Mouse (Mus musculus): ENCODE measurements around the gene Pip5k1a.
A peak's percentile ranks its signal among the peaks of the same experiment; 100 is the strongest.
"Not testable (repeated sequence)": the region's sequence is repeated elsewhere in the genome, so short reads cannot be mapped to it uniquely, and the experiment has no call there.

The Pip5k1a gene

GRCm38 (mm10) chr3:95106338-95107117 lies at the start of gene Pip5k1a:
TSS of gene Pip5k1a (minus strand) at chr3:95106930.
- peak; percentile 87 to 97 for DNase-seq (ENCODE audit: low spot score in 2 of 2)

GRCm38 (mm10) chr3:95153874-95154273 lies 47.1 kb upstream of the Pip5k1a start:
- no peak for DNase-seq (ENCODE audit: low spot score in 2 of 2)

- no peak for DNase-seq (ENCODE audit: low spot score in 2 of 2)
Measured at GRCm38 (mm10) chr3:95147924-95148323, 41.2 kb upstream of the Pip5k1a start.

DNA sequence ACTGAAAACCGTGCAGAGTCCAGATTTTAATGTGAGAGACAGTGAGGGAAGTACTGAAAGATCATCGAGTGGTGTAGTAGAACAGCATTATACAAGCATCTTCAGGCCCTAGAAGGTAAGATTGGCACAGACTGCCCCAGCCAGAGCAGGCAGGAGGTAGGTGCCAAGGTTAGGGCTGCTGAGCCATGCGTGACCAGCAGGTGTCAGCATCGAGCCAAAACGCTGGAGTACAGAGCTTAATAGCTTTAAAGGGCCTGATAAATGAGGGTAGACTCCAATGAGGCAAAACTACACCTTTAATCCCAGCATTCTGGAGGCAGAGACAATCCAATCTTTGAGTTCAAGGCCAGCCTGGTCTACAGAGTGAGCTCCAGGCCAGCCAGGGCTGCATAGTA lies 35.9 kb upstream of the Pip5k1a start:
- peak; percentile 81 to 85 for DNase-seq (ENCODE audit: low spot score in 2 of 2)

GRCm38 (mm10) chr3:95141952-95142616 lies 35.4 kb upstream of the Pip5k1a start, which contains the start of gene Tnfaip8l2:
TSS of gene Tnfaip8l2 (minus strand) at chr3:95142360.
- DNase-seq (ENCODE audit: low spot score in 2 of 2): no peak

DNA sequence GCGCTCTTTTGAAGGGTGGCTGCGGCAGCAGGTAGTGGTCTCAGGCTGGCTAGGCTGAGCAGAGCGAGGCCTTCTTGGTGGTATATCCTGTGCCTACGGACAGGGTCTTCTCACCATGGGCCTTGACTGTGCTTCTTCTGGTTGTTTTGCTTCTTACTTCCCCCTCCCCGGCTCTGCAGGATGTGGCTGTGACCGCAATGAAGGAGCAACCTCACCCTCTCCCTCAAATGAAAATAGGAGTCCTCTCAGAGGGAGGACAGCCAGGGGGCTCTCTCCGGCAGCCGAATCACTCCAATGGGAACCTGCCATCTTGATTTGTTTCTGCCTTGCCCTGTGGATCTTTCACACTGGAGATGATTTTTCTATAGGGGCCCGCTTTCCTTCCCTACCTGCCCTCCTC lies 34.7 kb upstream of the Pip5k1a start:
- DNase-seq (ENCODE audit: low spot score in 2 of 2): no peak

DNA sequence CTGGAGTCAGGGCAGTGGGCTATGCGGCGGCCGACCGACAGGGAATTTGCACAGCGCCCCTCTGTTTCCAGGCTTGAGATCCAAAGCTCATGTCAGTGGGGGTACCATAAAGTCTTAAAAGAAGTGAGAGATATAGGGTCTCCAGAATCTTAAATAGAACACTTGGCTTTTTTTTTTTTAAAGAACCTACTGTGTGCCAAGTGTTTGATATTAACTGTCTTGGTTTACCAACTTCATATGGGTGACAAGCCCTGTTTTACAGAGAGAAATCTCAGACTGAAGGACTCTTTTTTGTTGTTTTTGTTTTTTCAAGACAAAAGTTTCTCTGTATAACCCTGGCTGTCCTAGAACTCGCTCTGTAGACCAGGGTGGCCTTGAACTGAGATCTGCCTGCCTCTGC lies 34.1 kb upstream of the Pip5k1a start:
- DNase-seq (ENCODE audit: low spot score in 2 of 2): no peak

- DNase-seq (ENCODE audit: low spot score in 2 of 2): no peak
Measured at GRCm38 (mm10) chr3:95140289-95140595, 33.5 kb upstream of the Pip5k1a start.

- DNase-seq (ENCODE audit: low spot score in 2 of 2): no peak
Measured at GRCm38 (mm10) chr3:95139586-95140288, 33.0 kb upstream of the Pip5k1a start.

- DNase-seq (ENCODE audit: low spot score in 2 of 2): no peak
Measured at GRCm38 (mm10) chr3:95136336-95136735, 29.6 kb upstream of the Pip5k1a start.

GRCm38 (mm10) chr3:95135433-95136052 lies 28.8 kb upstream of the Pip5k1a start:
- DNase-seq (ENCODE audit: low spot score in 2 of 2): no peak

DNA sequence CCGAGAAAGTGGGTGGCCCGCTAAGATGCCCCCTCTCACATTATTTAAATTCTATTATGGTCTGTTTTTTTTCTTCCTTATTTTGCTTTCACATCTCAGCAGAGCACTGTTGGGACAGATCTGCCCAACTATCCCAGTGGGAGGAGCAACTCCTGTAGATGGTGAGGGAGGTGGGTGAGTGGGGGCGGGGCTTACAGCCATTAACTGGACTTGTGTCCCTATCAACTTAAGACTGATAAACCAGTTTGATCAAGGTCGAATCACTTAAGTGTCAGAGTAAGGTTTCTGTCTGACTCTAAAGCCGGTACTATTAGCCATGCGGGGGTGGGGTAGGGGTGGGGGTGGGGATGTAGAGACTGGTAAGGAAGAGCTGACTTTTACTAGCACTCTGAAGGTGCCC lies 28.3 kb upstream of the Pip5k1a start:
- no peak for DNase-seq (ENCODE audit: low spot score in 2 of 2)

- not testable (repeated sequence) for DNase-seq (ENCODE audit: low spot score in 2 of 2)
Measured at GRCm38 (mm10) chr3:95134133-95134532, 27.4 kb upstream of the Pip5k1a start.

- DNase-seq (ENCODE audit: low spot score in 2 of 2): peak; percentile 70 to 82
Measured at GRCm38 (mm10) chr3:95133680-95134101, 27.0 kb upstream of the Pip5k1a start, which contains the start of the genes Scnm1 and Lysmd1. TSS of gene Scnm1 (minus strand) at chr3:95134011. TSS of gene Lysmd1 (plus strand) at chr3:95134088.

GRCm38 (mm10) chr3:95133176-95133575 lies 26.4 kb upstream of the Pip5k1a start:
- no peak for DNase-seq (ENCODE audit: low spot score in 2 of 2)

GRCm38 (mm10) chr3:95132389-95132788 lies 25.7 kb upstream of the Pip5k1a start:
- DNase-seq (ENCODE audit: low spot score in 2 of 2): not testable (repeated sequence)

- no peak for DNase-seq (ENCODE audit: low spot score in 2 of 2)
Measured at GRCm38 (mm10) chr3:95130081-95130480, 23.4 kb upstream of the Pip5k1a start.

DNA sequence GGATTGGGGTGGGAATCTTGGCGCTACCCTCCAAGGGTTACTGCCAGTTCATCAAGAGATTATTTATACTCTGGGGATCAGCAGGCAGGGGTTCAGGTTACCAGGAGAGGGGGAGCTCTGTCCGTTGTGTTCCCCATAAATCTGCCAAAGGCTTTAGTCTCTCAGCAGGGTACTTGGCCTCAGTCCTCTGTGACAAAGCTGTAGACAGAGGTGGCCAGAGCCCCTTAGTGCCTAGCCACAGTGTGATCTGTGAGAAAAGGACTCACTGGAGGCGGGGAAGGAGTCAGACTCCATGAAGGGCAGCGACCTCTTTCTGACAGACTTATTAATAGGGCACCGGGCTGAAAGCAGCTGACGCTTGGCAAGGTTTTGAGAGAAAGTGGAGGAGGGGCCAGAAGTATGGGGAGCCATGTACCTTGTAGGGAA lies 22.5 kb upstream of the Pip5k1a start:
- no peak for DNase-seq (ENCODE audit: low spot score in 2 of 2)

- no peak for DNase-seq (ENCODE audit: low spot score in 2 of 2)
Measured at GRCm38 (mm10) chr3:95124972-95125371, 18.2 kb upstream of the Pip5k1a start.

DNA sequence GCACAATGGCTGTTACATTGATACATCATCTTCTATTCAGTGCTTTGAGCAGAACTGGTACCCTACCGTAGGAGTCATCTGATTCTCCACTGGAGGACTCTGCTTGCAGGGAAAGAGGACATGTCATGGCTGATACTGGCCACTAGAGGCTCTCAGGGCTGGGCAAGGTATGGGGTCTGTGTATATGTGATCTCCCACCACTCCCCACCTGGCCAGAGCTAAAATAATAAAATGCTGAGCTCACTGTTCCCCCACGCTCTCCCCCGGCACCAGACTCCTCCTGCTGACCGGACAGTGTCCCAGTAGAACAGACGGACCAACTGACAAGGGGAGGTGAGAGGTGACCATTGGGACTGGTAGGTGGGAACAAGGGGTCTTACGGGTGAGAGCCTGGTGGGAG lies 17.5 kb upstream of the Pip5k1a start, which contains the start of gene Tmod4:
Gene Tmod4, plus strand, starts transcription at position 231 of the 400 bp plus-strand sequence.
- no peak for DNase-seq (ENCODE audit: low spot score in 2 of 2)

DNA sequence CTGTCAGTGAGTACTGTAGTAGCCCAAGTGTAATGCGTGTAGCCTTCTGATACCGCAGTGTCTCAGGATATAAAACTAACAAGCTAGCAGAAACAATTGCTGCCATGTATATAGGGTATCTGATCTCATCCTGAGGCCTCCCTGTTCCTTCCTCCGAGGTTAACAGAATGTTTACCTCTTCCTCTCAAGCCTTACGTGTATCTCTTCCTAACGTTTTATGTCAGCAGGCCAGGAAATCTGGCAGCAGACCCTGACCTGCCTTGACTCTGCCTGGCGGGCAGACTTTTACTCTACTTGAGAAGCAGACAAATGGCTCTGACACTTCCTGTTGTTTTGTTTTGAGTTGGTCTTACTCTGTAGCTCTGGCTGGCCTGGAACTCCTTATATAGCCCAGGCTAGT lies 14.8 kb upstream of the Pip5k1a start:
- no peak for DNase-seq (ENCODE audit: low spot score in 2 of 2)

DNA sequence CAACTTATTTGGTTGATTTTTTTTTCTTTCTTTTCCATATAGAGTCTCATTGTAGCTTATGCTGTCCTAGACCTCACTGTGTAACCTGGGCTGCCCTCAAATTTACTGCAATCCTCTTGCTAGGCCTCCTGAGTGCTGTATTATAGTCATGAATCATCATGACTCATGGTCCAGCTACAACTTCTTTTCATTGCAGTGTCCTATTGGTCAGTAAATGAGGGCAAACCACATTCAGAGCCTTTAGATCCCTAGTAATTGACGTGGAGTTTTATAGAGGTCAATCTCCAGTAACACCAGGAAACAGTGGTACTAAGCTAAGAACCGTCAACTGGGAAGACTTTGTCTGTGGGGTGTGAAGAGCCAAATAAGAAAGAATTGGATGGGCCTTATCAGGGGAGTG lies 11.0 kb upstream of the Pip5k1a start:
- DNase-seq (ENCODE audit: low spot score in 2 of 2): no peak

Measured in frontal cortex, postnatal 25 days (tissue).